Mouse (Mus musculus) NIH3T3 (cell line): ENCODE data around the gene Hcrt.

Experiments
- DNase-seq: peaks from one replicate; pipeline ENCODE4 v3.0.0-alpha.2; 2012; ENCODE audit warnings: low read depth

The Hcrt gene

GRCm38 (mm10) chr11:100711783-100712615 lies 50.7 kb downstream of the Hcrt start, which contains the start of gene Kat2a:
Gene Kat2a (minus strand): TSS chr11:100712465.
- DNase-seq, result peak; percentile 95
